Mouse (Mus musculus) B cell, adult 67 days (primary cell): ENCODE data around the gene Gm13287. TPM values are rescaled to one million over a fixed set of nuclear protein-coding genes. Genes with fewer than 3 reads are reported as not detected.

Source experiments
- total RNA-seq, 2 experiments: library from RNA; stranded (reverse); gene quantifications; 4 replicates each; pipeline ENCODE4 v1.2.4; 2023

The Gm13287 gene
- total RNA-seq: not detected

DNA sequence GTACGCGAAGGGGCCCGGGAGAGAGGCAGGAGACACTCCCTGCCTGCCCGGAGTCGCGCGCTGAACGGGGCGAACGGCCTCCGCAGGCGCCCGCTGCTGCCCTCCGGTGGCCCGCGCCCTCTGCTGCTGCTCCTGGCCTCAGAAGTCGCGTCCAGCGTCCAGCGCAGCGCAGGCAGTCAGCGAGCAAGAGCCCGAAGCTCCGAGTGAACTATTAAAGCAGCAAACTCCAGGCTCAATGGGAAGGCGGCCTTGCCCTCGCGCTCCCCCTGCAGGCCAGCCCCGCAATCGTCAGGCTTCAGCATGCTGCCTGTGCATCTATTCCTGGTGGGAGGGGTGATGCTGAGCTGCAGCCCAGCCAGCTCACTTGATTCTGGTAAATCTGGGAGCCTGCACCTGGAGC lies at the start of gene Gm13287:
Gene Gm13287 (plus strand): TSS at position 301 of the 400 bp plus-strand sequence.

DNA sequence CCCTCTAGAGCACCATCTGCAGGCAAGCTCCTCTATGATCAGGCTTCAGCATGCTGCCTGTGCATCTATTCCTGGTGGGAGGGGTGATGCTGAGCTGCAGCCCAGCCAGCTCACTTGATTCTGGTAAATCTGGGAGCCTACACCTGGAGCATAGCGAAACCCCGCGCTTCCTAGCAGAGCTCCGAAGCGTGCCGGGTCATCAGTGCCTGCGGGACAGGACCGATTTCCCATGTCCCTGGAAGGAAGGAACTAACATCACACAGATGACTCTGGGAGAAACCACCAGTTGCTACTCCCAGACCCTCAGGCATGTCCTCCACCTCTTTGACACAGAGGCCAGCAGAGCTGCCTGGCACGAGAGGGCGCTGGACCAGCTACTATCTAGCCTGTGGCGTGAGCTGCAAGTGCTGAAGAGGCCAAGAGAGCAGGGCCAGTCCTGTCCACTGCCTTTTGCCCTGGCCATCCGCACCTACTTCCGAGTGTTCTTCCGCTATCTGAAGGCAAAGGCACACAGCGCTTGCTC lies 48.2 kb upstream of the Gm13287 start, which contains the start of gene Gm13271:
Gene Gm13271 (plus strand): TSS at position 51 of the 523 bp plus-strand sequence.

DNA sequence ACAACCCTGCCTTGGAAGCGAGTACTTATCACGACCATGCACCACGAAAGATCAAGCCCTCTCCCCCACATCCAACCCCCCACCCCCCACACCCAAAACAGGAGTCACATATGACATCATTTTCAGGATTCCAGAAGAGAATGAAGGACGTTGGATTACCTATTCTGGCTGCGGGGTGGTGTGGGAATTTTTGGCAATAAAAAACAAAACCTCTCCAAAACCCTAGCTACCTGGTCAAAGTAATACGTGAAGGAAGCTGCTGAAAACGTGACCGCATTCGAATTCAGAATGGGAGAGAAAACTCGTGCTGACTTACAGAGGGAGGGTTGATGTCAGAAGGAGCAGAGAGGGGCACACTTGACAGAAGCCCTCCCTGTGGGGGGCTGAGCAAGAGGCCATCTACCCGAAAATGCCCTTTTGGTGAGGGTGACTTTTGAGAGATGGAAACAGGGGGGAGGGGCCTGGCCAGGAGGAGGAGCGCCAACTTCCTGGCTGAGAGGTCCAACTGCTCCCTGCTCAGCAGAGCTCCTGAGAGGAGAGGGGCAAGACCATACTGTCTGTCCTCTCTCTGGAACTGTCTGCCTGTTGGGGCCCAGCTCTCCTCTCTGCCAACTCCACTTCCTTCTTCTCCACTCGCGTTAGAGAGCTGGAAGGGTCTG lies 43.3 kb upstream of the Gm13287 start, which contains the start of gene Gm13283:
Gene Gm13283 (plus strand): TSS at position 510 of the 659 bp plus-strand sequence.

DNA sequence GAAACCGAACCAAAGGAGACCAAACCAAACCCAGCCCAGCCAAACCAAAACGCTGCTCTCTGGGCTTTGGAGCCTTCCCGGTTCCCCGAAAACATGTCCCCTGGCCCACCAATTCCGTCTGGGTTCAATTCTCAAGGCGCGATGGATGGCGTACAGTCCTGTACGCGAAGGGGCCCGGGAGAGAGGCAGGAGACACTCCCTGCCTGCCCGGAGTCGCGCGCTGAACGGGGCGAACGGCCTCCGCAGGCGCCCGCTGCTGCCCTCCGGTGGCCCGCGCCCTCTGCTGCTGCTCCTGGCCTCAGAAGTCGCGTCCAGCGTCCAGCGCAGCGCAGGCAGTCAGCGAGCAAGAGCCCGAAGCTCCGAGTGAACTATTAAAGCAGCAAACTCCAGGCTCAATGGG lies 29.5 kb upstream of the Gm13287 start, which contains the start of gene Gm13290:
Gene Gm13290 (plus strand): TSS at position 301 of the 400 bp plus-strand sequence.

DNA sequence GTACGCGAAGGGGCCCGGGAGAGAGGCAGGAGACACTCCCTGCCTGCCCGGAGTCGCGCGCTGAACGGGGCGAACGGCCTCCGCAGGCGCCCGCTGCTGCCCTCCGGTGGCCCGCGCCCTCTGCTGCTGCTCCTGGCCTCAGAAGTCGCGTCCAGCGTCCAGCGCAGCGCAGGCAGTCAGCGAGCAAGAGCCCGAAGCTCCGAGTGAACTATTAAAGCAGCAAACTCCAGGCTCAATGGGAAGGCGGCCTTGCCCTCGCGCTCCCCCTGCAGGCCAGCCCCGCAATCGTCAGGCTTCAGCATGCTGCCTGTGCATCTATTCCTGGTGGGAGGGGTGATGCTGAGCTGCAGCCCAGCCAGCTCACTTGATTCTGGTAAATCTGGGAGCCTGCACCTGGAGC lies 26.4 kb upstream of the Gm13287 start, which contains the start of gene Gm13289:
Gene Gm13289 (plus strand): TSS at position 301 of the 400 bp plus-strand sequence.

DNA sequence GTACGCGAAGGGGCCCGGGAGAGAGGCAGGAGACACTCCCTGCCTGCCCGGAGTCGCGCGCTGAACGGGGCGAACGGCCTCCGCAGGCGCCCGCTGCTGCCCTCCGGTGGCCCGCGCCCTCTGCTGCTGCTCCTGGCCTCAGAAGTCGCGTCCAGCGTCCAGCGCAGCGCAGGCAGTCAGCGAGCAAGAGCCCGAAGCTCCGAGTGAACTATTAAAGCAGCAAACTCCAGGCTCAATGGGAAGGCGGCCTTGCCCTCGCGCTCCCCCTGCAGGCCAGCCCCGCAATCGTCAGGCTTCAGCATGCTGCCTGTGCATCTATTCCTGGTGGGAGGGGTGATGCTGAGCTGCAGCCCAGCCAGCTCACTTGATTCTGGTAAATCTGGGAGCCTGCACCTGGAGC lies 23.5 kb upstream of the Gm13287 start, which contains the start of gene Gm13272:
Gene Gm13272 (plus strand): TSS at position 301 of the 400 bp plus-strand sequence.

DNA sequence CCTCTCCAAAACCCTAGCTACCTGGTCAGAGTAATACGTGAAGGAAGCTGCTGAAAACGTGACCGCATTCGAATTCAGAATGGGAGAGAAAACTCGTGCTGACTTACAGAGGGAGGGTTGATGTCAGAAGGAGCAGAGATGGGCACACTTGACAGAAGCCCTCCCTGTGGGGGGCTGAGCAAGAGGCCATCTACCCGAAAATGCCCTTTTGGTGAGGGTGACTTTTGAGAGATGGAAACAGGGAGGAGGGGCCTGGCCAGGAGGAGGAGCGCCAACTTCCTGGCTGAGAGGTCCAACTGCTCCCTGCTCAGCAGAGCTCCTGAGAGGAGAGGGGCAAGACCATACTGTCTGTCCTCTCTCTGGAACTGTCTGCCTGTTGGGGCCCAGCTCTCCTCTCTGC lies 21.2 kb upstream of the Gm13287 start, which contains the start of gene Ifnz:
Gene Ifnz (plus strand): TSS at position 301 of the 400 bp plus-strand sequence.

DNA sequence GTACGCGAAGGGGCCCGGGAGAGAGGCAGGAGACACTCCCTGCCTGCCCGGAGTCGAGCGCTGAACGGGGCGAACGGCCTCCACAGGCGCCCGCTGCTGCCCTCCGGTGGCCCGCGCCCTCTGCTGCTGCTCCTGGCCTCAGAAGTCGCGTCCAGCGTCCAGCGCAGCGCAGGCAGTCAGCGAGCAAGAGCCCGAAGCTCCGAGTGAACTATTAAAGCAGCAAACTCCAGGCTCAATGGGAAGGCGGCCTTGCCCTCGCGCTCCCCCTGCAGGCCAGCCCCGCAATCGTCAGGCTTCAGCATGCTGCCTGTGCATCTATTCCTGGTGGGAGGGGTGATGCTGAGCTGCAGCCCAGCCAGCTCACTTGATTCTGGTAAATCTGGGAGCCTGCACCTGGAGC lies 17.6 kb upstream of the Gm13287 start, which contains the start of gene Gm13276:
Gene Gm13276 (plus strand): TSS at position 301 of the 400 bp plus-strand sequence.

DNA sequence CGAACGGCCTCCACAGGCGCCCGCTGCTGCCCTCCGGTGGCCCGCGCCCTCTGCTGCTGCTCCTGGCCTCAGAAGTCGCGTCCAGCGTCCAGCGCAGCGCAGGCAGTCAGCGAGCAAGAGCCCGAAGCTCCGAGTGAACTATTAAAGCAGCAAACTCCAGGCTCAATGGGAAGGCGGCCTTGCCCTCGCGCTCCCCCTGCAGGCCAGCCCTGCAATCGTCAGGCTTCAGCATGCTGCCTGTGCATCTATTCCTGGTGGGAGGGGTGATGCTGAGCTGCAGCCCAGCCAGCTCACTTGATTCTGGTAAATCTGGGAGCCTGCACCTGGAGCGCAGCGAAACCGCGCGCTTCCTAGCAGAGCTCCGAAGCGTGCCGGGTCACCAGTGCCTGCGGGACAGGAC lies 14.7 kb upstream of the Gm13287 start, which contains the start of gene Gm13277:
Gene Gm13277 (plus strand): TSS at position 231 of the 400 bp plus-strand sequence.

DNA sequence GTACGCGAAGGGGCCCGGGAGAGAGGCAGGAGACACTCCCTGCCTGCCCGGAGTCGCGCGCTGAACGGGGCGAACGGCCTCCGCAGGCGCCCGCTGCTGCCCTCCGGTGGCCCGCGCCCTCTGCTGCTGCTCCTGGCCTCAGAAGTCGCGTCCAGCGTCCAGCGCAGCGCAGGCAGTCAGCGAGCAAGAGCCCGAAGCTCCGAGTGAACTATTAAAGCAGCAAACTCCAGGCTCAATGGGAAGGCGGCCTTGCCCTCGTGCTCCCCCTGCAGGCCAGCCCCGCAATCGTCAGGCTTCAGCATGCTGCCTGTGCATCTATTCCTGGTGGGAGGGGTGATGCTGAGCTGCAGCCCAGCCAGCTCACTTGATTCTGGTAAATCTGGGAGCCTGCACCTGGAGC lies 11.8 kb upstream of the Gm13287 start, which contains the start of gene Gm13278:
Gene Gm13278 (plus strand): TSS at position 301 of the 400 bp plus-strand sequence.

DNA sequence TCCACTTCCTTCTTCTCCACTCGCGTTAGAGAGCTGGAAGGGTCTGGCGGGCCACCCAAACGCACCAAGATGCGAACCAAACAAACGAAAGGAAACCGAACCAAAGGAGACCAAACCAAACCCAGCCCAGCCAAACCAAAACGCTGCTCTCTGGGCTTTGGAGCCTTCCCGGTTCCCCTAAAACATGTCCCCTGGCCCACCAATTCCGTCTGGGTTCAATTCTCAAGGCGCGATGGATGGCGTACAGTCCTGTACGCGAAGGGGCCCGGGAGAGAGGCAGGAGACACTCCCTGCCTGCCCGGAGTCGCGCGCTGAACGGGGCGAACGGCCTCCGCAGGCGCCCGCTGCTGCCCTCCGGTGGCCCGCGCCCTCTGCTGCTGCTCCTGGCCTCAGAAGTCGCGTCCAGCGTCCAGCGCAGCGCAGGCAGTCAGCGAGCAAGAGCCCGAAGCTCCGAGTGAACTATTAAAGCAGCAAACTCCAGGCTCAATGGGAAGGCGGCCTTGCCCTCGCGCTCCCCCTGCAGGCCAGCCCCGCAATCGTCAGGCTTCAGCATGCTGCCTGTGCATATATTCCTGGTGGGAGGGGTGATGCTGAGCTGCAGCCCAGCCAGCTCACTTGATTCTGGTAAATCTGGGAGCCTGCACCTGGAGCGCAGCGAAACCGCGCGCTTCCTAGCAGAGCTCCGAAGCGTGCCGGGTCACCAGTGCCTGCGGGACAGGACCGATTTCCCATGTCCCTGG lies 8.9 kb upstream of the Gm13287 start, which contains the start of gene Gm13275:
Gene Gm13275 (plus strand): TSS at position 552 of the 740 bp plus-strand sequence.

DNA sequence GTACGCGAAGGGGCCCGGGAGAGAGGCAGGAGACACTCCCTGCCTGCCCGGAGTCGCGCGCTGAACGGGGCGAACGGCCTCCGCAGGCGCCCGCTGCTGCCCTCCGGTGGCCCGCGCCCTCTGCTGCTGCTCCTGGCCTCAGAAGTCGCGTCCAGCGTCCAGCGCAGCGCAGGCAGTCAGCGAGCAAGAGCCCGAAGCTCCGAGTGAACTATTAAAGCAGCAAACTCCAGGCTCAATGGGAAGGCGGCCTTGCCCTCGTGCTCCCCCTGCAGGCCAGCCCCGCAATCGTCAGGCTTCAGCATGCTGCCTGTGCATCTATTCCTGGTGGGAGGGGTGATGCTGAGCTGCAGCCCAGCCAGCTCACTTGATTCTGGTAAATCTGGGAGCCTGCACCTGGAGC lies 6.0 kb upstream of the Gm13287 start, which contains the start of gene Gm13279:
Gene Gm13279 (plus strand): TSS at position 301 of the 400 bp plus-strand sequence.

DNA sequence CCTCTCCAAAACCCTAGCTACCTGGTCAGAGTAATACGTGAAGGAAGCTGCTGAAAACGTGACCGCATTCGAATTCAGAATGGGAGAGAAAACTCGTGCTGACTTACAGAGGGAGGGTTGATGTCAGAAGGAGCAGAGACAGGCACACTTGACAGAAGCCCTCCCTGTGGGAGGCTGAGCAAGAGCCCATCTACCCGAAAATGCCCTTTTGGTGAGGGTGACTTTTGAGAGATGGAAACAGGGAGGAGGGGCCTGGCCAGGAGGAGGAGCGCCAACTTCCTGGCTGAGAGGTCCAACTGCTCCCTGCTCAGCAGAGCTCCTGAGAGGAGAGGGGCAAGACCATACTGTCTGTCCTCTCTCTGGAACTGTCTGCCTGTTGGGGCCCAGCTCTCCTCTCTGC lies 3.7 kb upstream of the Gm13287 start, which contains the start of gene Gm13285:
Gene Gm13285 (plus strand): TSS at position 301 of the 400 bp plus-strand sequence.

DNA sequence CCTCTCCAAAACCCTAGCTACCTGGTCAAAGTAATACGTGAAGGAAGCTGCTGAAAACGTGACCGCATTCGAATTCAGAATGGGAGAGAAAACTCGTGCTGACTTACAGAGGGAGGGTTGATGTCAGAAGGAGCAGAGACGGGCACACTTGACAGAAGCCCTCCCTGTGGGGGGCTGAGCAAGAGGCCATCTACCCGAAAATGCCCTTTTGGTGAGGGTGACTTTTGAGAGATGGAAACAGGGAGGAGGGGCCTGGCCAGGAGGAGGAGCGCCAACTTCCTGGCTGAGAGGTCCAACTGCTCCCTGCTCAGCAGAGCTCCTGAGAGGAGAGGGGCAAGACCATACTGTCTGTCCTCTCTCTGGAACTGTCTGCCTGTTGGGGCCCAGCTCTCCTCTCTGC lies 2.2 kb downstream of the Gm13287 start, which contains the start of gene Gm13288:
Gene Gm13288 (plus strand): TSS at position 301 of the 400 bp plus-strand sequence.

DNA sequence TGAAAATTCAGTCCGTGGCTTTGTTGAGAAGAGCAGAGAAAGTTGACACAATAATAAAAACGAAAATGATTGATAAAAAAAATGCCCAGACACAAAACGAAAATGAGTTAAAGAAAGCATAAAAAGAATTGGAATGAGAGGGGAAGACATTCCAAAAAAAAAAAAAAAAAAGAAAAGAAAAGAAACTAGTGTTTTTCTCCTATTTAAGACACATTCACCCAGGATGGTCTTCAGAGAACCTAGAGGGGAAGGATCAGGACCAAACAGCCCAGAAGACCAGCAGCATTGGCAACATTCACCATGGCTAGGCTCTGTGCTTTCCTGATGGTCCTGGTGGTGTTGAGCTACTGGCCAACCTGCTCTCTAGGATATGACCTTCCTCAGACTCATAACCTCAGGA lies 12.9 kb downstream of the Gm13287 start, which contains the start of gene Ifna7:
Gene Ifna7 (plus strand): TSS at position 301 of the 400 bp plus-strand sequence.

DNA sequence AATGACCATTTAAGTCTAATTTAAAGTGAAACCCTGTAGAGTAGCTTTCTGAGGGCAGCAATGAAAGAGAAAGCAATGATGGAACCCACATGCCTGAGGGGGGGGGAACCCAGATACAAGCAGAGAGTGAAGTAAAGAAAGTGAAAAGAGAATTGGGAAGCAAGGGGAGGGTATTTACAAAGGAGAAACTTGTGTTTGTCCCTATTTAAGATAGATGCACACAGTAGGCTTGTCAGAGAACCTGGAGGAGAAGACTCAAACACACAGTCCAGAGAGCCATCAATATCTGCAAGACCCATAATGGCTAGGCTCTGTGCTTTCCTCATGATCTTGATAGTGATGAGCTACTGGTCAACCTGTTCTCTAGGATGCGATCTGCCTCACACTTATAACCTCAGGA lies 16.6 kb downstream of the Gm13287 start, which contains the start of gene Ifna11:
Gene Ifna11 (plus strand): TSS at position 301 of the 400 bp plus-strand sequence.

DNA sequence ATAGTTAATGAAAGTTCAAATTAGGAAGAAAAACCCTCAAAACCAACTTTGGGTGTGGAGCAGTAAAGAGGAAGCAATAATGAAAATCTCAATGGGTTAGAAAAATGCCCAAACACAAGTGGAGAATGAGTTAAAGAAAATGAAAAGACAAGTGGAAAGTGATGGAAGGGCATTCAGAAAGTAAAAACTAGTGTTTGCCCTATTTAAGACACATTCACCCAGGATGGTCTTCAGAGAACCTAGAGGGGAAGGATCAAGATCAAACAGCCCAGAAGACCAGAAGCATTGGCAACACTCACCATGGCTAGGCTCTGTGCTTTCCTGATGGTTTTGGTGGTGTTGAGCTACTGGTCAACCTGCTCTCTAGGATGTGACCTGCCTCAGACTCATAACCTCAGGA lies 24.1 kb downstream of the Gm13287 start, which contains the start of gene Ifna6:
Gene Ifna6 (plus strand): TSS at position 301 of the 400 bp plus-strand sequence.

DNA sequence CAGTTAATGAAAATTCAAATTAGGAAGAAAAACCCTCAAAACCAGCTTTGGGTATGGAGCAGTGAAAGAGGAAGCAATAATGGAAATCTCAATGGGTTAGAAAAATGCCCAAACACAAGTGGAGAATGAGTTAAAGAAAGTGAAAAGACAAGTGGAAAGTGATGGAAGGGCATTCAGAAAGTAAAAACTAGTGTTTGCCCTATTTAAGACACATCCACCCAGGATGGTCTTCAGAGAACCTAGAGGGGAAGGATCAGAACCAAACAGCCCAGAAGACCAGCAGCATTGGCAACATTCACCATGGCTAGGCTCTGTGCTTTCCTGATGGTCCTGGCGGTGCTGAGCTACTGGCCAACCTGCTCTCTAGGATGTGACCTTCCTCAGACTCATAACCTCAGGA lies 32.2 kb downstream of the Gm13287 start, which contains the start of gene Ifna5:
Gene Ifna5 (plus strand): TSS at position 301 of the 400 bp plus-strand sequence.

DNA sequence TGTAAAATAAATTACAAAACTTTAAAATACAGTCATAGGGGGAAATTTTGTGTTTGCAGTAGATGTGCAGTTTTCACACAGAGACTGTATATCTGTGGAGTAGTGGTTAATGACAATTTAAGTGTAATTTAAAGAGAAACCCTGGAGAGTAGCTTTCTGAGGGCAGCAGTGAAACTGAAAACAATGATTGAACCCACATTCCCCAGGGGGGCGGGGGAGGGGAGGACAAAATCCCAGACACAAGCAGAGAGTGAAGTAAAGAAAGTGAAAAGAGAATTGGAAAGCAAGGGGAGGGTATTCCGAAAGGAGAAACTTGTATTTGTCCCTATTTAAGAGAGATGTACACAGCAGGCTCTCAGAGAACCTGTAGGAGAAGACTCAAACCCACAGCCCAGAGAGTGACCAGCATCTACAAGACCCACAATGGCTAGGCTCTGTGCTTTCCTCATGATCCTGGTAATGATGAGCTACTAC lies 38.4 kb downstream of the Gm13287 start, which contains the start of gene Ifna4:
Gene Ifna4 (plus strand): TSS at position 424 of the 474 bp plus-strand sequence.

DNA sequence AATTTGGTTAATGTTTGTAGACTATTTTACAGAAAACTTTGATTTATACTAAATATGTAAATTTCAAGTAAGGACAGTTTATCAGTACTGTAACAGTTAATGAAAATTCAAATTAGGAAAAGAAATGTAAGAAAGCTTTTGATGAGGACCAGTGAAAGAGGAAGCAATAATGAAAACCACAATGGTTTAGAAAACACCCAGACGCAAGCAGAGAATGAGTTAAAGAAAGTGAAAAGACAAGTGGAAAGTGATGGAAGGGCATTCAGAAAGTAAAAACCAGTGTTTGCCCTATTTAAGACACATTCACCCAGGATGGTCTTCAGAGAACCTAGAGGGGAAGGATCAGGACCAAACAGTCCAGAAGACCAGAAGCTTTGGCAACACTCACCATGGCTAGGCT lies 46.6 kb downstream of the Gm13287 start, which contains the start of gene Ifna1:
Gene Ifna1 (plus strand): TSS at position 390 of the 400 bp plus-strand sequence.

